Mouse (Mus musculus): Measurements from ENCODE around the gene Elmsan1. TPM values are rescaled to one million over a fixed set of nuclear protein-coding genes. Genes with fewer than 3 reads are reported as not detected.
"Not testable (repeated sequence)": the region's sequence is repeated elsewhere in the genome, so short reads cannot be mapped to it uniquely, and the experiment has no call there.

Elmsan1 gene
- 10 to 100 TPM; 17.8 to 23.3 (median 20.3) TPM for total RNA-seq (2022)

DNA sequence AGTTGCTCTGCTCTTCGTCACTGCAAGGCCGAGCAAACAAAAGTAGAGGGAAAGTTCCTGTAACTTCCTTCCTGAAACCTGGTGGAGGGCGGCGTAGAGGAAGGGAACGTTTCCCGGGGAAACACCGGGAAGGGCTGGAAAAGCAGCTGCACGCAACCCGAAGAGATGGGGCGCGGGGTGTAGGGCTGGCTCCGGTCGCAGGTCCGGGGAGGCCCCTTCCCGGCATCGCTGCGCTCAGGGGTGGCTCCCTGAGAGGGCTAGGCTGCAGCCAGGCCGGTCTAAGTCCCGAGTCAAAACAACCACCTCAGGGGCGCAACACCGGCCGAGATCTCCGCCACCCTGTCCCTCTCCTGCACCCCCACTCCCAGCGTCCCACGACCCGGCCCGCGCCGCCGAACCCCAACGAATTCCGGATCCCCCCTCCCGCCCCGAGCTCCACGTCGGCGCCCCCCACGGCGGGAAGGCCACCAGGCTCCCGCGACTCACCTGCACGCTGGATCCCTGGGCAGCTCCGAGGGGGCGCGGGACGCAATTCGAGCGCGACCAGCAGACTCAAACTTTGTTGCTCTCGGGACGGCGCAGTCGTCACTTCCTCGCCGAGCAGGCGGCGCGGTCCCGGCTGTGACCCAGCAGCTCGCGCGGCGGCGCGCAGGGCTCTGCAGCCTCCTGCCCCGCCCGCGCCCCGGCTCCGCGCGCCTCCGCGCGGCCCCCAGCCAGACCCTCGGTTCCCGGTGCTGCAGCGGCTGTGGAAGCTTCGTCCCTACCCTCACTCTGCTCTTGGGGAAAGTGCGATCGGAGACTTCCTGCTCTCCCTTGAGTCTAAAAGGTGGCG, at the start of gene Elmsan1:
TSS of gene Elmsan1 (minus strand) at position 593 of the 832 bp plus-strand sequence.
- DNase-seq (ENCODE audit: low spot score in 2 of 2) = peak in 1 of 2 experiments; percentile 61

DNA sequence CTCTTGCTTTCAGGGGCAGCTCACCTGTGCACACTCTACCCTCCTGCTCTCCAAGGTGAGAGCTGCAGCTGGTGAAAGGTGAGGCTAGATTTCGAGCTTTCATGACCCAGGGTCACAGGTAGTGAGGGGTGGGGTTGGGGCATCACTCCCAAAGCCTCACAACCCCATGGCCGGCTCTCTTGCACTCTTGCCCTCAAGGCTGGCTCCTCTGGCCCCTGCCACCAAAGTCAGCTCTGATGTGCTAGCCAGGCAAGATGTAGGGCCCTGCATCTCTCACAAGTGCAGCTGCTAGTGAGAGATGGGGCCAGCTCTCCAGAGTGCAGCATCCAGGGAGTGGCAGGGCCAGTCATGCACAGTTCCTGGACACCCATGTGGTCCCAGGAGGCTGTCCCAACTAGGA, 48.6 kb upstream of the Elmsan1 start:
- DNase-seq (ENCODE audit: low spot score in 2 of 2) = no peak

DNA sequence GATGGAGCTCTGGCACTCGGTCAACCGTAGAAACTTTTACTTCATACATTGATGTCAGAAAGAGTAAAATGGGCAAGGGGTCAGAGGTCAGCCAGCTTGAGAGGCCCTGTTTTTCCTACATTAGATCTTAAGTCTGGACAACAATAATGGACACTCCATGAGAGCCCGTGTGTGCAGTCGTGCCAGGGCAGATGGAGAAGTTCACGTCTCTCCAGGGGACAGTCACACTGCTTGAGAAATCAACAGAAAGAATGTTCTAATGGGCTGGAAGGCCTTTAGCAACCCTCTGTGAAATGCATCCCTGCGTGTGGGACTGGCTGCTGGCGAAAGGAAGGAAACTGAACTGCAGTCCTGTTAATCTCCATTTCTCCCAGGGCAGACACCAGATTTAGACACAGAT, 41.7 kb upstream of the Elmsan1 start:
- no peak for DNase-seq (ENCODE audit: low spot score in 2 of 2)

DNA sequence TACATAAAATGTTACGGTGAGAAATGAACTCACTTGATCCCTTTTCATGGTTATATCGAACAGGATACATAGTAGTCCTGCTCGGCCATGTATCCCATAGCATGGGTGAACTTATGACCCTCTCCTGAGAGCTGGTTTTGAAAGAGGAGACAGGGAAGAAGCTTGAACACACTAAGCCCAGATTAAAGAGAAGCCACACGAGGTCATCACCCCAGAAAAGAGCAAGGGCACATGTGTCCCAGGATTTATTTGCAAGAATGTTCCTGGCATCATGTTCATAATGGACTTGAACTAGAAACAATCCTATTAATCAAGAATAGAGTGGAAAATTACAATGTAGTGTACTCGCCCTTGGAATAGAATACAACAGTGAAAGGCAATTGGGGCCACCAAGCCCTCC, 36.2 kb upstream of the Elmsan1 start:
- DNase-seq (ENCODE audit: low spot score in 2 of 2) = no peak

DNA sequence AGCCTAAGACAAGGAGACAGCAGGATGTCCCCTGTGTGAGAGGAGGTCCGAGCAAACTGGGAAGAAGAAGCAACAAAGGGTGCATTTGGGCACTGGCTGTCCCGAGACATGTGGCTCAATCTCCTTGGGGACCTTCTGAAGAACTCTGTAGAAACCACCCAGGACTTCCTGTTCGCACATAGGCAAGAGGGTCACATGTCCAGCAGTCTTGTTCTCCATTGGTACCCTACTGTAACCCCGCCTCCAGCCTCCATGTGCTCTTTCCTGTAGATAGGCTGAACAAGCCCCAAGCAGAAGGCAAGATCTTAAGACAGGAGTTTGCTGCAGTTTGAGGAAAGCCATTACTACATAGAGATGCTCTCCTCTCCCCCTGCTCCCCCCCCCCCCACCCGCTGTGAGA, 34.1 kb upstream of the Elmsan1 start:
- no peak for DNase-seq (ENCODE audit: low spot score in 2 of 2)

DNA sequence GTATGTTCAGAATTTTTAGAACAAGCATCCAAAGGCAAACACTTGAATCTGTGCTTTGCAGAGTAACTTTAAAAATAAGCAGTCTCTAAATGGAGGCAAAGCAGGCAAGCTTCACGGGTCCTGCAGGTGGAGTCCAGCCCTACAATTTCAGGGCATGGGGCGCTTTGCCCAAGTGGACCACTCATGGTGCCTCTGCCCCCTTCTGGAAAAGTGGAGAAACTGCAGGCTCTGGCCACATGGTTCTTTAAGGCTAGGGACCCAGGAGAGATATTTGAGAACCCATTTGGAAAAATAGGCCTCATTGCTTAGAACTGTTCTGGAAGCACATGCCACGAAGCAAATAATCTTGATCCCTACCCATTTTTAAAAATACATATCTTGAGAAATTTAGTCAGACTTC, 30.5 kb upstream of the Elmsan1 start:
- peak in 1 of 2 experiments; percentile 13 for DNase-seq (ENCODE audit: low spot score in 2 of 2)

DNA sequence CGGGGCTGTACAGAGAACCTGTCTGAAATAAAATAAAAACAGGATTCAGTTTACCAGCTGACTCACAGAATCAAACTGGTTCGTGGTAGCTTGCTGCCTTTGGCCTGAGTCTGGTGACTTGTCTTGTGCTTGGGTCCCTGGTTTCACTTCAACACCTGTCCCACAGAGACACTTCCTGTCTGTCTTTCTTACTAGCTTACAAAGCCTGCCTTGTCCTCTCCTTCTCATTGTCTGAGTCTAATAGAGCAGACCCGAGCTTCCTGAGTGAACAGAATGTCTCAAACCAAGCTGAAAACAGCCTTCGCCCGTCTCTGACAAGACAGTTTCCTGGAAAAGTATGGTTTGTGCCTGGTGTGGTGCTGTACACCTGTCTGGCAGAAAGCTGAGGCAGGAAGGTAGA, 27.0 kb upstream of the Elmsan1 start:
- DNase-seq (ENCODE audit: low spot score in 2 of 2) = no peak

DNA sequence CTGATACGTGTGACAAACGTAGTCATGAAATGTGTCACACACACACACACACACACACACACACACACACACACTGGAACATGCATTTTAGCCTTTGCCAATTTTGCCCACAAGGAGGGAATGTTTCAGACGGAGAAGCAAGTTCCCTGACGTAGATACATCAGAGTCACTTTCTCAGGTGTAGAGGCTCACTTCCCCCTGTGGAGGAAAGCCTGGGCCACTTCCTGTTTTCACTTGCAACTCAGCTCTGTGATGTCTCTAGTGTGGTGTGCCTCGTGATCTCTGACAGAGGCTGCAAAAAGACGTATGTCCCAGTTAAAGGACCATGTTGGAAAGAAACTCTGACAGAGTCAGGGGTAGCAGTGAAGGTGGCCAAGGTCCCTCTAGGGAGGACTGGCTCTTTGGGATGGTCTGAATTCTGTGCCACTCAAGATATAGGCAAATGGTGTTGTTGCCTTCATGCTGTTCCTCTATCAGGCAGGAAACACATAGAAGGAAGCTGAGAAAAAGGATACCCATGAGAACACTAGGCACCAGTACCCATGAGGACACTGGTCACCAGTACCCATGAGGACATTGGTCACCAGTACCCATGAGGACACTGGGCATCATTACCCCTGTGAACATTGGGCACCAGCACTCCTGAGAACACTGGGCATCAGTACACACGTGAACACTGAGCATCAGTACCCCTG, 24.5 kb upstream of the Elmsan1 start:
- no peak for DNase-seq (ENCODE audit: low spot score in 2 of 2)

DNA sequence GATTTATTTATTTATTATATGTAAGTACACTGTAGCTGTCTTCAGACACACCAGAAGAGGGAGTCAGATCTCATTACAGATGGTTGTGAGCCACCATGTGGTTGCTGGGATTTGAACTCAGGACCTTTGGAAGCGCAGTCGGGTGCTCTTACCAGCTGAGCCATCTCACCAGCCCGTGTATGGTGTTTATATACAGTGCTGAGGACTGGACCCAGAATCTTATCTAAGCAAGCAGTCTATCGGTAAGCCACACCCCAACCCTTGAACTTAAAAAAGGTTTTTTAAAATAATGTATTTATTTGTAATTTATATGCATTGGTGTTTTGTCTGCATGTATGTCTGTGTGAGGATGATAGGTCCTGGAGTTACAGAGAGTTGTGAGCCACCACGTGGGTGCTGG, 18.4 kb upstream of the Elmsan1 start:
- DNase-seq (ENCODE audit: low spot score in 2 of 2) = not testable (repeated sequence)

DNA sequence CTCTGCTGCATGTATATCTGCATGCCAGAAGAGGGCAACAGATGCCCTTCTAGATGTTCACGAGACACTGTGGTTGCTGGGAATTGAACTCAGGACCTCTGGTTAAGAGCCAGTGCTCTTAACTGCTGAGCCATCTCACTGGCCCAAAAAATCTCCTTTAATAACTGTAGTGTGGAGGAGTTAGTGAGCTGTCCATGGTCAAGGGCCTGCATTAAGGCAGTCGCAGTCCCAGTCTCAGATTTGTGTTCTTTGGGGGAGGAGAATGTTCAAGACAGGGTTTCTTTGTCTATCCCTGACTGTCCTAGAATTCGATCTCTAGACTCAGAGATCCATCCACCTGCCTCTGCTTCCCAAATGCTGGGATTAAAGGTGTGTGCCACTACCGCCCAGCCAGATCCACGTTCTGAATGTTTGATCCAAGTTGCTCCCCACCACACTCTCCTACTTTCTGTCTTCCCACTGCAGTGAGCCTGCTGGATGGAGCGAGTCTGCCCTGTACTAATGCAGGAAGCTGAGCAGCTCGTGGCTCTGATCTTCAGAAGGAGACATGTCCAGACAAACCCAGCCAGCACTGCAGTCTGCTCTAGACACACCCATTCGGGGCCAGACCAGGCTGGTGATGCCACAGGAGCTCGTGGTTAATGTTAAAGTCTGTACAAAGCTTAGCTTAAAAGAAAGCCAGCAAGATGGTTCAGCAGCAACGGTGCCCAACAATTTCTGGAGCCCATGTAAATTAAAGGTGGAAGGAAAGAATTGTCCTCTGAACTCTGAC, 17.5 kb upstream of the Elmsan1 start:
- DNase-seq (ENCODE audit: low spot score in 2 of 2) = no peak

DNA sequence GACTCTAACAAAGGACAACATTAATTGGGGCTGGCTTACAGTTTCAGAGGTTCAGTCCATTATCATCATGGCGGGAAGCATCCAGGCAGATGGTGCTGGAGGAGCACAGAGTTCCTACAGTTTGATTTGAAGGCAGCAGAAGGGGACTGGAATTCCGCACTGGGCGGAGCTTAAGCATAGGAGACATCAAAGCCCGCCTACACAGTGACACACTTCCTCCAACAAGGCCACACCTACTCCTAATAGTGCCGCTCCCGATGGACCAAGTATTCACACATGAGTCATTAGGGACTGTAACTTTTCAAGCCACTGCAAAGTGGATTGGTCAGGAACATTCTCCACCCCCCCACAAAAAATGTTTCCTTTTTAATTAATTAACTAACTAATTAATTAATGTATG, 16.9 kb upstream of the Elmsan1 start:
- DNase-seq (ENCODE audit: low spot score in 2 of 2) = no peak

DNA sequence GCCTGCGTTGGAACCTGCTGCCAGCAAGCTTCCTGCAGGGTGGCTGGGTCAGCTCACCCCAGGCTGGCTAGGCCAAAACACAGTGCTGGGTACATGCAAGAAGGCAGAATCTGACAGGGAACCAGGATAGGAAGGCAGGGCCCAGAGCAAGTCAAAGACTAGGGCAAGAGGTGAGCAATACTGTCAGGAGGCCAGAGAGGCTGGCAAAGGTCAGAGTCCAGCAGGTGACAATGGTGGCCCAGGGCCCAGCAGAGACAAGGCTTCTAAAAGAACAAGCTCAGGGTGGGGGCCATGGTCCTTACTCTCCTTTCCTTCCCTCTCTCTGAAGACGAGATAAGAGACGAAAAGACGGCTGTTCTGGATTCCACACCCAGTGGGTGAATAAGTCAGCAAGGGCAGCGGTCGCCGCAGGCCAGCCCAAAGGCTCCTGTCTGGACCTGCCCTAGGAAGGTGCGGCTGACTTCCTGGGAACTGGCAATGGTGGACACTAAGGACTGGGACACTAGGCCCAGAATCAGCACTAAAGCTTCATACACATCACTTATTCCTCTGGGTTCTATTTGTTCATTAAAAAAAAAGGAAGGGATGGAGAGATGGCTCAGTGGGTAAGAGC, 14.9 kb upstream of the Elmsan1 start:
- DNase-seq (ENCODE audit: low spot score in 2 of 2) = no peak

DNA sequence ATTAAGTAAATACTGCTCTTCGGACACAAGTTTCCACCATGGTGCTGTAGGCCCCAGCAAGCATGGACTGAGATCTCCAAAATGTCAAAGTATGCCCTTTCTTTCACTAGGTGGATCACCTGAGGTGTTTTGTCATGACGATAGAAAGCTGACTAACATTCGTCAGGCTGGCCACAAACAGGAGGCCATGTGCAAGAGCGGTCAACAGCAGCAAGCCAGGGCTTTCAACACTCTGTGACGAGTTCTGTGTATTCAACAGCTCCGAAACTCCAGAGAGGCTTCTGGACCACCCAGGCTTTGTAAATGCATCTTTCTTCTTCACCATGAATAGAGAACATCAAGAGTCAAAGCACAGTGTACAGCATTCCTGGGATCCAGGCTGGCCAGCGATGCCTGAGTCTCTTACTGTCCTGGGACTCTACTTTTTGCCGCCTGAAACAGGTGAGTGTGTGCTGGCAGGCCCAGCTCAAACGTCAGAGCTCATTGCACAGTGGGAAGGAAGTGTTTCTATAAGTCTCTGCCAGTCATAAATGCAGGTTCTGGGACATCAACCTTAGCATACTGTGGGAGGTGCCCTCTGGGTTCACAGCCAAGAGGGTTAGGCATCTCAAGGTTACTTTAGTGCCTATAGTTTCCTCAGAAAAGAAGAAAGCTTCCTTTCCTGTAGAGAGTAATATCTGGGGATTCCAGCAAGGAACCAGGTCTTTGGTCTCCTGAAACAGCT, 7.6 kb upstream of the Elmsan1 start:
- DNase-seq (ENCODE audit: low spot score in 2 of 2) = no peak

DNA sequence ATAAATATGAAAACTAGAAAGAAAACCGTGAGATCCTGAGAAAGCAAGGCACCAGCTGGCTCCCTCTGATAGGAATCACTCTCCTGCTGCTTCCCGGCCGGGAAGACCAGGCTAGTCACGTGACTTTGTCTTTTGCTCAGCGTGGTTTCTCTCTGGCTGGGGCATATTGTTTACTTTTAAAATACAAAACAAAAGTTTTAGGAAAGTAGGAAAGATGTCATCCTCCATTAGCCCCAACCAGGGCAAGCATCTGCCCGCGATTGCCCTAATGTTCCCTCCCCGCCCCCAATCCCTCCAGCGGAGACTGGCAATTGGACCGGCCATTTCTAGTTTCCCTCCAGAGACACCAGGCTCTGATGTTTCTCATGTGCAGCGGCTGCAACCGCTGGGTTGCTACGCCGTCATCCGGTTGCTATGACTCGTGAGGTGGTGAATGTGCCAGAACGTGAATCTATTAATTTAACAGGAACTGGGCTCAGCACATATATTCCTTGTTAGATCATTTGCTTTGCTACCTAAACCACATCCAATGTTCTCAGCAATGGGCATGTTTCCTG, 3.8 kb upstream of the Elmsan1 start:
- peak; percentile 28 to 47 for DNase-seq (ENCODE audit: low spot score in 2 of 2)

DNA sequence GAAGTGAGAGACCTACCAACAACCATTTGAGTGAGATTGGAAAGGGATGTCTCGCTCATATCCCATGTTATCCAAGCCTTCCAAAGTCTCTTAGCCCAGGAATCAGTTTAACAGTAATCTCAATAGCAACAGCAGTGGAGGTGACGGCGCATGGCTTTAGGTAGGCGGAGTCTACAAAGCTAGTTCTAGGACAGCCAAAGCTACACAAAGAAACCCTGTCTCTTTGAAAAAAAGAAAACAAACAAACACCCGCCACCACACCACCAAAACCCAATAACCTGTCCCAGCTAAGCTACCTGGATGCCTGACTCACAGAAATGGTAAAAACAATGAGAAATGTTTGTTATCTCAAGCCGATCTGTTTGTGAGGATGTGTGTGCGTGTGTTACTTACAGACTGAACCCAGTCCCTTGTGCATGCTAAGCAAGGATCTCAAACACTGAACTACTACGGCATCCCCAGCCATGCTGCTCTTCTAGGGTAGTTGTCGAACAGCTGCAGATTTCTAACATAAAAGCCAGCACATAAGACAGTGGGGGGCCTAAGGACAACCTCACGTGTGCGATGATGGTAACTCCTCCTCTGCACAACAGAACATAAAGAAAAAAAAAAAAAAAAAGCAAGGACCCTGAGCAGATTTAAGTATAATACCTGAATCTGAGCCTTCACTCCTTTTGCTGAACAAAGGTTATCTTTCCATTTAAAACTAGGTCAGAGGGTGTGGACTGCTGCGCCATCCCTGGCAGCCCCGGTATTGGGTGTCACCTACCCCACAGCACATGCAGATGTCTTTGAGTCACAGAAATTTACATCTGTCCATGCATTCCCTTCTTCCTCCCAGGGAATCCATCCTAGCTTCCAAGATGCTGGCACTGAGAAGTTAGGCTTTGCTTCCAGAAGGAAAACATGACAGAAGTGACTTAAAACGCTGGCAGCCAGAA, 2.5 kb upstream of the Elmsan1 start:
- no peak for DNase-seq (ENCODE audit: low spot score in 2 of 2)

DNA sequence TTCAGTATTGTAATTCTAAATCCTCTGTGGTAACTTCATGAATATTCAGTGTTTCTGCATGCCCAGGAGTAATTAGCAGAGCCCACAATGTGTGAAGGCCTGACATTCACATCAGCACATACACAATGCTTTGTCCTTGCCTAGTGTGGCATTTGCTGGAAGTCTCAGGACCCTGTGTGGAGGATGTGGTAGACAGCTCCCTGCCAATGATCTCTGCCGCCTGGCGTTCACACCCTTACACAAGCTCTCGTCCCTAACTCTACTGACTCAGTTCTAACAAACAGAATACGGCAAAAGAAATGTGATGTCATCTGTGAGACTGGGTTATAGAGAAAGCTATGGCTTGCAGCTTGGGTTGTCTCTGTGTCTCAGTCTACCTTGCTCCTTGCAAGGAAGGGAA, 1.8 kb upstream of the Elmsan1 start:
- DNase-seq (ENCODE audit: low spot score in 2 of 2) = no peak

DNA sequence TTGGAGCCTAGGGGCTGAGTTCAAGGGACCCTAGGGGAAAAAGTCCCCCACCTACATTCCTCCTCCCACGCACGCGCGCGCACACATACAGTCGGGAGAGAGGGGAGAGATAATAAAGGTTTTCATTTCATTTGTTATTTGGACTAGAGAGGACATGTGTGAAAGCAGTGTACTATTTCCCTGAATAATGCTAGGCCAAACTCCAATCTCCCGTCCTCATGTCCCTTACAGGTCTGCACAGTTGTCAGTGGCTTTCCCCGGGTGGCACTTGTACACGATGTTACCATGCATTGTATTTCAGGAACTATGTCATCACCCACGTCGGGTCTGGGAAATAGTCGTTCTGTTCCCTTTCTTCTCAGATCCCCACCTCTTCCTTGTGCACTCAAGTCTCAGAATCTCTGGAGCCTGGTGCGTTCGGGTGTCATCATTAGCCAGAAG, 460 bp upstream of the Elmsan1 start:
- DNase-seq (ENCODE audit: low spot score in 2 of 2) = no peak

DNA sequence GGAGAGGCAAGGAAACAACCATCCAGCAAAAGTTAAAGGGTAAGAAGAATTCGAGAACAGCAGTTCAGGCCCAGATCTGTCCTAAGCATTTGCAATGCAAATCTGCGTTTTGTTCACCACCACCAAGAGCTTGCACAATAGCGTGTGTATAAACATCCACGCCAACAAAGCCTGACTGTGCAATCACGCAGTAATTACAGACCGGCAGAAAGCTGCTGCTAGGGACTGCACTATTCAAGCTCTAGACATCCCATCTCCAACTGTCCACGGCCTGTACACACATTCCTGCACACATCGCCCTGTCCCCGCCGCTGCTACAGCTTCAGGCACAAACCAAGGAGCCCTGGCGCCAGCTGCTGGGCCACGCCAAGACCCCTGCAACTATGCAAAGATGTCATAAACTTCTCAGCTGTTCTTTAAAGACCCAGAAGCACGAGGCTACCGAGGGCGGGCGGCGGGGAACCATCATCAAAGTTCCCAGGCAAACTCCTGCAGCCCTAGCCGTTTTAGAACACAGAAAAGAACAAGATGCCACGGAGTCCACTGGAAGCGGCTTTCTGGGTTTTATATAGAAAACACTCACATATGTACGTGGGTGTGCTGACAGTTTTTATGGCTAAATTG, 1.1 kb downstream of the Elmsan1 start:
- DNase-seq (ENCODE audit: low spot score in 2 of 2) = peak; percentile 28 to 38

DNA sequence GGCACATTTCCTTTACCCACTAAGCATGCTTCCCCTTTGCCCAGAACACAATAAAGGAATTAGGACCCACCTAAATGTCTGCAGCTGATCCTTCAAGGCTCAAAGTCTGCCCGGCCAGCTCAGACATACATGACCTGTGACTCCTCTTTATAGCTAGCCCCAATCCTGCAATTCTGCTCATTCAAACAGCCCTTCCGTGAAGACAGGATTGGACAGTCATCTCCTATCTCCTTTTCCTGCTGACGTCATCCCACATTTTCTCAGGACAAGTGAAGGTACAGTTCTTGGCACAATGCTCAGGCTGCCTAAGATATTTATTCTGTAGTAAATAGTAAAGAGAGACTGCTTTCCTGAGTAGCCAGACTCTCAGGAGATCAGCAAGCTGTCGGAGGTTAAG, 1.6 kb downstream of the Elmsan1 start:
- DNase-seq (ENCODE audit: low spot score in 2 of 2) = no peak
